Mouse (Mus musculus) CD4-positive helper T cell, adult 2 months (primary cell): ENCODE results near the gene Zfp622.
"Not testable (repeated sequence)": the region's sequence is repeated elsewhere in the genome, so short reads cannot be mapped to it uniquely, and the experiment has no call there.

Source experiments
- DNase-seq: peaks from one replicate; pipeline ENCODE4 v3.0.0-alpha.2; 2012; ENCODE audit warnings: low read depth, missing footprints, low spot score

Zfp622 gene

GRCm38 (mm10) chr15:25971596-25971995 lies 12.6 kb upstream of the Zfp622 start:
- DNase-seq = no peak

DNA sequence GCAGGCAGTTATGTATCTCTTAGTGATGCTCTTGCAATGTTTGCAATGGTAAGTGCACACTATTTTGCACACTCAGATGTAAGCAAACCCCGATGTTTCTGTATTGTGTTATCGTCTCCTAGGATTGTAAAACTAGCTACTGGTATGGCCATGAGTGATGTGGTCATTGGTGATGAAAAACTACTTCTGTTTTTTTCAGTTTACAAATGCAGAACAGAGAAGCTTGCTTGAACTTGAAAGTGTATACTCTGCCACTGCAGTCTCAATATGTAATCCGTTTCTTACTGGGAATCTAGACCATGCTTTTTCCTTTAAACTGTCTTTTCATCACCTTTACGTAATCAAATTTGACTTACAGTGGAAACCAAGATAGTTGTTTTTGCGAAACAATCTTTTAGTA lies 11.4 kb upstream of the Zfp622 start:
- DNase-seq = no peak

DNA sequence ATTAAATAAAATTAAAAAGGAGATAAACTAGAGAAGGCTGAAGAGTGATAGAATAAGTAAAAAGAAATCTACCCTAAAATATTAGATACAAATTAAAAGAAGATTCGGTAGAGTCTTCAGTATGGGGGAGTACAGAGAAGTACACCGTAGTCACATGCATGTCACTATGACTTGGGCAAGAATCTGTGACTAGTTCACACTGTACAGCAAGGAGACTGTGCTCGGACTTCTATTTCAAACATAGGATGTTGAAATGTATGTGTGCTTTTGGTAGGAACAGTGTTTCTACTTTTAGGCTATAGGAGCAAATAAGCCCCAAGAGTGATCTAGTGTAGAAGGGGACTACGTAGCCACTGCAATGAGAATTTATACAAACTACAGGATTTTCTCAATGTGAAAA lies 9.8 kb upstream of the Zfp622 start:
- no peak for DNase-seq

GRCm38 (mm10) chr15:25975810-25976209 lies 8.4 kb upstream of the Zfp622 start:
- DNase-seq = no peak

DNA sequence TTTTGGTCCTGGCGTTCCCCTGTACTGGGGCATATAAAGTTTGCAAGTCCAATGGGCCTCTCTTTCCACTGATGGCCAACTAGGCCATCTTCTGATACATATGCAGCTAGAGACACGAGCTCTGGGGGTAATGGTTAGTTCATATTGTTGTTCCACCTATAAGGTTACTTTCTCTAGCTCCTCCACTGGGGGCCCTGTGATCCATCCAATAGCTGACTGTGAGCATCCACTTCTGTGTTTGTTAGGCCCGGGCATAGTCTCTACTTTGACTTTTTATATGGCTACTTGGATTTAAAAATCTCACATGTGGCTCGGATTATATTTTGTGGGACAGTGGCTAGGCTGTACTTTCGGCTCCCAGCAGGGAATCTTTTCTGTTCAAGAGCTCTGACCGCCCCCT lies 552 bp upstream of the Zfp622 start:
- not testable (repeated sequence) for DNase-seq

- DNase-seq = no peak
These were observed 747 bp downstream of the Zfp622 start for GRCm38 (mm10) chr15:25984734-25985492.

- DNase-seq = peak; percentile 60
These were observed 9.0 kb downstream of the Zfp622 start for GRCm38 (mm10) chr15:25992992-25993727.

DNA sequence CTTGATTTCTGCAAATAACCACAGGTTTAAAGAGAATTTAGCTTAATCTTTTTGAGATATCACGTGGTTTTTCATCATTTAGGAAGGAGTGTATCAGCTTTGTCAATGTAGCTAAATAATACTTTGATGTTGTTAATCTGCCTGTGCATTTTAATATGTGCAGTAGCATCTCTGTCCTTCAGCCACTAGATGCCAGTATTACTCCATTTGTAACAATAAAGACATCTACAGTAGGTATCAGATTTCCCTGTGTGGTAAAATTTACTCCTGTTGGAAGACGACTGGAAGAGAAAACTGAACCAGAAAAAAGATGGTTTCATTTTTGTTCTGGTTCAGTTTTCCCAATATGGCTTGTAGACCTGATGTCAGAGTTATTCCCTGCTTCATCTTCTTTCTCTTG lies 11.4 kb downstream of the Zfp622 start:
- no peak for DNase-seq

GRCm38 (mm10) chr15:25999545-25999944 lies 15.4 kb downstream of the Zfp622 start:
- not testable (repeated sequence) for DNase-seq

DNA sequence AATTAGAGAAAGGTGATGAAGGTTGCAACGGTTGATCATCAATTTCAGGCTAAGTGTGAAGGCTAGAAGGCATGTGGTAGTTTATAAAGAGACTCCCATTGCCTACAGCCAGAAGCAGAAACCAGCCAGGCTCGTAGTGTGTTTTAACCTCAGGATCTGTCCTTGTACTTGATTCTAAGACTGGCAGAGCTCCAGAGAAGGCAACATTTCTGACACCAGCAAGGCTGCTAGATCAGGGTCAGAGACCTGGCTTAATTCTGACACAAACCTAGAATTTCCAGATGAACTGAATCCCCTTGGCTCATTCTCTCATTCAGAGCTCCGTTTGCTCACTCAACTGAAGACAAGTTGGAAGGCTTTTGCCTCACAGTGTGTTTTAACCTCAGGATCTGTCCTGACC lies 24.5 kb downstream of the Zfp622 start:
- no peak for DNase-seq

- DNase-seq = no peak
These were observed 28.7 kb downstream of the Zfp622 start for GRCm38 (mm10) chr15:26012891-26013290.

DNA sequence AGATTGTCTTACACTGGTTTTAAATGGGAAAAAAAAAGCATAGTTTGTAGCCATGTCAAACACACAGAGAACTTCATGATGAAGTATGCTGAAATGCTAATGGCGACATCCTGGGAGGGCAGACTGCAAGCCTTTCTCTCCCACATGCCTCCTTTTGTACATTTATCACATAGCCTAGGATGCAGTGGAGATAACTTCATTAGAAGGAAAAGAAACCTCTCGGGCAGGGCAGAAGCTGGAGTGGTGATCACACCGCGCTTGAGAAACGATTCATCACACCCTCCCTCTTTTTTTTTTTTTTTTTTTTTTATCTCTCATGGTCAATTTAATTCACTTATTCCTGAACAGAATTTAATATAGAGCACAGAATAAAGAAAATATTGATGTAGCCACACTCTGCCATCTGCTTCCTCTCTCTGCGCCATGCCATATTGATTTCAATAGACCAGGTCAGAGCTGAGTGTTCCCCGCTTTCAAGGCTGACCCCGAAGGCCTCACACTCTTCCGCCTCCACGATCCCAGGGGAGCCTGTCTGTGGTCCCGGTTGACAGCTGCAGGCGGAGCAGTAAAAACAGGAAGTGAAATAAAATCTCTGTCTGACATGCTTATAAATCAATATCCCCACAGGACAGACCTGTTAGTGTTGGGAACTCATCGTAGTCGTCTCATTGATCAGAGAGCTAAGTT lies 32.0 kb downstream of the Zfp622 start:
- DNase-seq = no peak

- no peak for DNase-seq
These were observed 37.6 kb downstream of the Zfp622 start for GRCm38 (mm10) chr15:26021721-26022120.

DNA sequence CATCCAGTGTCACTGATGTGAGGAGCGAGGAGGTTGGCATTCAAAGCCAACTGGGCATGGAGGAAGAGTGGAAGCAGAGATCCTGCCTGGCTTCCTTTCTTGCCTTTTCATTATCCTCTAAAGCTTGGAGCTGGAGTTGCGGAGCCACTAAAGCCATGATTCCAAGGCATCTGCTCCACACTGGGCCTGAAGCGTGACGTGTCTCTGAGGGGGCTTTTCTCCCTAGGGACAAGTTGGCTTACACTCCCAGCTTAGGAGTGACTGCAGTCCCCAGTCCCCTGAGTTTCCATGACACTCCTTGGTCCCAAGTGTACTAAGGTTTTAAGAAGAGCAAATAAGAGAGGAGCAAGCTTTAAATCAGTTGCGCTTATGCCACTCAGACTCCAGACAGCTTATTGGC lies 38.5 kb downstream of the Zfp622 start:
- no peak for DNase-seq

DNA sequence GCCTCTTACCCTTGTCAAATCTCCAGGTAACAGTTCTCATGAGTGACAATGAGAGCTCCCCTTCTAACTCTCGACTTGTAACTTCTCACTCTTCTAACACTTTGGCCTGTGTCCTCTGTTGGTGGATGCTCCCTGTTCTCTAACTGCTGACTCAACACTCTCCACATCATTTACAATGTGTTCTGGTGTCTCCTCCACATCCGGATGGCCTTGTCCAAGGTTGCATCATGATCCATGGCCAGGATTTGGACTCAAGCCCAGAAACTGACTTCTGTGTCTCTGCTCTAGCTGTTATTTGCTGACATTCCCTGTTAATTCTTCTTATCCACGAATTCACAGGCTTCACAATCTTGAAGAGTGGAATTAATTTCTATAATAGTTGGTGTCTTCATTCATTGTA lies 47.5 kb downstream of the Zfp622 start:
- DNase-seq = no peak

DNA sequence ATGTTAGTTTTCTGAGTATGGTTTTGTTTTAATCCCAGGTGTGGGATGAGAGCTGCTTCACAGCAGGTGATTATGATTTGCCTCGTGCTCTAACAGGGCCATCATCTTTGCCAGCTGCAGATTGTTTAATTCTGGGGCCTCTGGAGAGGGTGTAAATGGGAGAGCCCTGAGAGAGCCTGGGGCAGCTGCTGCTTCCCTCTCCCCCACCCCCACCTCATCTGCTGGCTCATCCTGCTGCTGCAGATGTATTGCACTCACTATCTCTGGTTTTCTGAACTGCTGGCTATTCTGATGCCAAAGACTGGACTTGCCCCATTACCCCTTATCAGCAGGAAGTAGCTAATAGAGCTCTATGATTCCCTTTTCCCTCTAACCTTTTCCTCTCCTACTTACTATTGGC lies 56.4 kb downstream of the Zfp622 start:
- DNase-seq = no peak

- no peak for DNase-seq
These were observed 57.2 kb downstream of the Zfp622 start for GRCm38 (mm10) chr15:26041196-26041947.
